Mouse (Mus musculus) small intestine, adult 2 months (tissue): ENCODE measurements around the gene Zfp704. TPM values are rescaled to one million over a fixed set of nuclear protein-coding genes. Genes with fewer than 3 reads are reported as not detected.

Source experiments
- H3K27ac ChIP-seq: fragments of 200-500 bp; 2 replicates; pipeline ENCODE4 v1.5.1; 2012; ENCODE audit warnings: low read depth, low read length, control low read depth, inconsistent platforms; ENCODE audit not compliant: insufficient read depth
- H3K27me3 ChIP-seq: fragments of 200-500 bp; 2 replicates; pipeline ENCODE4 v1.6.1; 2012; ENCODE audit warnings: mild to moderate bottlenecking, moderate library complexity, low read length, inconsistent platforms; ENCODE audit not compliant: control insufficient read depth, insufficient read depth
- H3K36me3 ChIP-seq: fragments of 200-500 bp; 2 replicates; pipeline ENCODE4 v1.6.1; 2012; ENCODE audit warnings: mild to moderate bottlenecking, low read length, control low read depth, inconsistent platforms; ENCODE audit not compliant: control insufficient read depth, insufficient read depth
- H3K4me1 ChIP-seq: fragments of 200-500 bp; 2 replicates; pipeline ENCODE4 v1.6.1; 2012; ENCODE audit warnings: low read length, inconsistent platforms, mixed read lengths; ENCODE audit not compliant: control insufficient read depth, insufficient read depth, insufficient read length
- H3K4me3 ChIP-seq: fragments of 200-500 bp; 2 replicates; pipeline ENCODE4 v1.5.1; 2012; ENCODE audit warnings: low read depth, mild to moderate bottlenecking, control low read depth, inconsistent platforms, low read length, moderate library complexity
- CTCF ChIP-seq: fragments of 200-500 bp; IDR thresholded peaks from 2 replicates; pipeline ENCODE4 v1.5.1; 2012; ENCODE audit warnings: low read depth, mild to moderate bottlenecking, control low read depth, inconsistent platforms, low read length, moderate library complexity, mixed read lengths; ENCODE audit not compliant: insufficient replicate concordance, insufficient read length; ENCODE audit errors: extremely low read depth
- POLR2A ChIP-seq: fragments of 200-500 bp; IDR thresholded peaks from 2 replicates; pipeline ENCODE4 v1.6.1; 2012; ENCODE audit warnings: low read depth, mild to moderate bottlenecking, control low read depth, inconsistent platforms, low read length, moderate library complexity
- WGBS: fragments of 180-500 bp; shearing (Covaris S2); methylation state at CpG from one replicate; pipeline ENCODE4 v1.1.7; 2018; 5-methylcytosine and 5-hydroxymethylcytosine counted together
- polyA plus RNA-seq: library from polyadenylated mRNA; depleted of rRNA; stranded (reverse); fragments of >200 nt; gene quantifications from 2 replicates; pipeline ENCODE4 v1.2.3, GENCODE M21; 2012

Zfp704 gene
- polyA plus RNA-seq, 1 experiment = 1.5 TPM

DNA sequence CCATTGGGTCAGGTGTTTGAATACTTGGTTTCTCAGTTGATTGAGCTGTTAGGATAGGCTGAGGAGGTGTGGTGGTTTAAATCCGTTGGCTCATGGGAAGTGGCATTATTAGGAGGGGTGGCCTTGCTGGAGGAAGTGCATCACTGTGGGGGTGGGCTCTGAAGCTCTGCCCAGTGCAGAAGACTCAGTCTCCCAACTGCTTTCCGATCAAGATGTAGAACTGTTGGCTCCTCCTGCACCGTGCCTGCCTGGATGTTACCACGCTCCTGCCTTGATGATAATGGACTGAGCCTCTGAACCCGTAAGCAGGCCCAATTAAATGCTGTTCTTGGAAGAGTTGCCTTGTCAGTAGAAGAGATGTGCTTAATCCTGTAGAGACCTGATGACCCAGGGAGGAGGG lies 154.5 kb downstream of the Zfp704 start:
- Histone ChIP-seq H3K27ac (no peak overlapping the region), H3K4me3 (no peak overlapping the region), H3K27me3 (no peaks in the 10 kb centered on the region), H3K4me1 (no peaks in the 10 kb centered on the region), H3K36me3 (no peaks in the 10 kb centered on the region)
- TF ChIP-seq CTCF = no peak
- 95% methylated on average over 5 of the region's 5 CpGs for whole genome bisulfite sequencing

DNA sequence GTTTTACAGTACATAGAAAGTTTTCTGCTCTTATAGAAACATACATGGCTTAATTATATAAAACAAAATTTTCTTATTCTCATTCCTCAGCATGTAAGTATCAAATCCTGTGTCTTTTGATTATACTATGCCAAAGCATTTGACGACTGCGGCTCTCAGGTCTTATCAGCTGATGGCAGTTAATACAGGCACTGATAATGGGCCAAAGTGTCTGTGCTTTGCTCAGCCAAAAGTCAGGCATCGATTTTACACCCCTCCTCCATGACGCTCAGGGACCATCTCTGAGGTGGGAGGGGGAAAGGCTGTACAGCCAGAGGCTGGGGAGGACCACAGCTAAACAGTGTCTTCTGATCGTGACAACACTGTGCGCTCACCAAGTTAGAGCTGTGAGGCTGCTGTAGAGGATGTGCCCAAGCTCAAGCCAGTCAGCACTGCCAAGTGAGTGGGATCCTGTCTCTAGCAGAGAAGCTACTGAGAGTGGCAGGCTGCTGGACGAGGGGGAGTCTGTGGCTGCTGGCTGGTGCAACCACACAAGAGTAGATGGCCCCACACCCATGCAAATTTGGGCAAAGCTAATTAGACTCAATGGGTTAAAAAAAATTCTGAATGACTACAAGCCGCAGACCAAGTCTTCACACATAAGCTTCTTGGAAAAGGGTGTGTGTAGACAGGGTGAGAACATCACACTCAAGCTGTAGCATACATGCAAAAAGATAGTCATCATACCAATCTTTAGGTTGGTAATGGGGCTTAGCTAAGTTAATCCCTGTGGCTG lies 155.1 kb downstream of the Zfp704 start:
- Histone ChIP-seq H3K27me3 (no peaks in the 10 kb centered on the region), H3K4me3 (no peak overlapping the region), H3K4me1 (no peaks in the 10 kb centered on the region), H3K36me3 (no peaks in the 10 kb centered on the region), H3K27ac (no peak overlapping the region)
- WGBS = 81% methylated on average over 8 of the region's 8 CpGs
- TF ChIP-seq CTCF = no peak
- TF ChIP-seq POLR2A = no peak

DNA sequence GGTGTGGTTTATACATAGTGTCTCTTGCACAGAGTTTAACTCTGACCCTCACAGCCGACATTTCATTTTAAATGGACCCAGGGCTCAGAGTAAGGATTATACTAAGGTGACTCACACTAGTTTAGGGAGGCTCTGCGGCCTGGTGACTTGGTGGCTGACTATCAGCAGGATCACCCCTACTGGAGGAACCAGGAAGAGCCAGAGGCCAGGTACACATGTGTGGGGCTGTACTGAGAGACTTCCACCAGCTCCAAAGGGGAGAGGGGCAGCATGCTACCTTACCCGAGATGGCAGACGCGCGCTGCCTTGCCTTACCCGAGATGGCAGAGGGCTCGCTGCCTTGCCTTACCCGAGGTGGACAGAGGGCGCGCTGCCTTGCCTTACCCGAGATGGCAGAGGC lies 159.4 kb downstream of the Zfp704 start:
- 96% methylated on average over 12 of the region's 12 CpGs for WGBS

DNA sequence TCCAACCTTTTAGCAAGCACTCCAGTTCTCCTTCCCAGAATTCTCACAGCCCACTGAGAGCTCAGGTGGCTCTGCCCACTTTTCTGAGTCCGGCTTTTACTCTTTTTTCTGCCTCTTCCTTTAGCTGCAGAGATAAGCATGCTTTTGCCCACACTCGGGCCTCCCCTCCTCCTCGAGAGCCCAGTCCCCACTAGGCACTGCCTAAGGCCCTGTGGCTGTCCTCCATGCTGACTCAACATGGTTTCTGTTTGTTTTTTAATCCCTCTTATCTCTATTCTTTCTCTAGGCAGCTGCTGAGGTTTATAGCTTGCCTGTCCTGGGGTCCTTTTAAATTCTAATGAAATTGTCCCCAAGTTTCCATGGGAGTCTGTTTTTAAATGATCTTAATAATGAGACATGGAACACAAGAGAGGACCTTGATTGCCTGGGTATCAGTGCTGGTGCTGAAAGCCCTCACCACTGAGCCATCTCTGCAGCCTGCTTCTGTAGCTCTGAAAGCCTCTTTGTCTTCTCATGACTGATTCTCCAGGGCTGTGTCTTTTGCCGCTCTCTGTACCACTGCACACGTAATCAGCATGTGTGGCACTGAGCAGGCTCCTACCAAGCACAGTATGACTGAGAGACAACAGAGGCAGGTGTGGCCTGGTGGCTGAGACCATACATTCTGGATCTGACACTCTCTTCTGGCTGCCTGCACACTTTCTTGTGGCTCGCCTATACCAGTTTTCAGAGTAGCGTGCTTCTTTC lies 160.5 kb downstream of the Zfp704 start:
- no peak overlapping the region for H3K4me3 ChIP-seq
- no peak overlapping the region for H3K27ac ChIP-seq
- H3K27me3 ChIP-seq = no peaks in the 10 kb centered on the region
- no peak for TF ChIP-seq CTCF
- TF ChIP-seq POLR2A = no peak
- WGBS = 77% methylated on average over 7 of the region's 7 CpGs
- peaks cover 3% of the 10 kb centered on the region for H3K36me3 ChIP-seq
- no peaks in the 10 kb centered on the region for H3K4me1 ChIP-seq

More for the DNA sequence above, 159.4 kb downstream of the Zfp704 start:
- TF ChIP-seq POLR2A (no peak), CTCF (no peak)
- H3K36me3 ChIP-seq = no peaks in the 10 kb centered on the region; the same call in 1 of the 2 replicates
- no peak overlapping the region for H3K4me3 ChIP-seq
- no peak overlapping the region for H3K27ac ChIP-seq
- no peaks in the 10 kb centered on the region for H3K4me1 ChIP-seq
- no peaks in the 10 kb centered on the region for H3K27me3 ChIP-seq

DNA sequence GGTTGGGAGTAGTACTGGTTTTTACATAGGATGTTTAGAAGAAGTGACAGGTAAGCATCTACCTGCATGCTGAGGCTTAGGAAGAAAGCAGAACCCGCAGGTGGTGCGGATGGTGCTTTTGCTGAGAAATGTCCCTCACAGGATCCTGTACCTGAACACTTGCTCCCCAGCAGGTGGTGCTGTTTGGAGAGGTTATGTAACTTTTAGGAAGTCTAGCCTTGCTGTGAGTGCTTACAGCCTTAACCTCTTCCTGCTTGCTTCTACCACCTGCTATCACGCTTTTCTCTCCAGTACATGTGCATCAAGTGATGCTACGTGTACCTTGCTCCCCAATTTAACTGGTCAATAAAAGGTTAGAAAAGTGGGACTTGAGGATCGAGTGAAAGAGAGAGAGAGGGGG lies 161.3 kb downstream of the Zfp704 start:
- H3K27me3 ChIP-seq = no peaks in the 10 kb centered on the region
- H3K4me3 ChIP-seq = no peak overlapping the region
- 89% methylated on average over 5 of the region's 5 CpGs for WGBS
- peaks cover 3% of the 10 kb centered on the region for H3K36me3 ChIP-seq
- TF ChIP-seq POLR2A (no peak), CTCF (no peak)
- no peak overlapping the region for H3K27ac ChIP-seq
- H3K4me1 ChIP-seq = no peaks in the 10 kb centered on the region

DNA sequence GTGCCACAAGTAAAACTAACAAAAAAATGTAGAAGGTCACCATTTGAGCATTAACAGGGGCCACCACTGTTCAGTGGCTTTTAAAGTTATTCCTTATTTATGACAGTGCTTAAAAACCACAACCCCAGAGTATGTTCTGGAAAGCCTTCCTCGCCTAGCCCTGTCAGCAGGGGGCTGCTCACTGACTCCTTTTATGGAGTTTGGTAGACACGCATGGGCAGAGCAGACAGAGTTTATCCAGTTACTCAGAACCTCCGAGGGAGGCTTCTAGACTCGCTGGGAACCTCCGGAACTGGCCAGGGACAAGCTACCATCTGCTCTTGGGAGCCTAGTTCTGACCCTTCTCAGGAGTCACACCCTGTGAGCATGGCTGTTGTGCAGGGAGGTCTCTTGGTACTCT lies 165.3 kb downstream of the Zfp704 start:
- WGBS = 79% methylated on average over 5 of the region's 5 CpGs
- no peaks in the 10 kb centered on the region for H3K4me1 ChIP-seq
- peaks cover 3% of the 10 kb centered on the region for H3K36me3 ChIP-seq
- H3K4me3 ChIP-seq = no peak overlapping the region
- no peak for TF ChIP-seq POLR2A
- no peak for TF ChIP-seq CTCF
- no peaks in the 10 kb centered on the region for H3K27me3 ChIP-seq
- H3K27ac ChIP-seq = no peak overlapping the region

DNA sequence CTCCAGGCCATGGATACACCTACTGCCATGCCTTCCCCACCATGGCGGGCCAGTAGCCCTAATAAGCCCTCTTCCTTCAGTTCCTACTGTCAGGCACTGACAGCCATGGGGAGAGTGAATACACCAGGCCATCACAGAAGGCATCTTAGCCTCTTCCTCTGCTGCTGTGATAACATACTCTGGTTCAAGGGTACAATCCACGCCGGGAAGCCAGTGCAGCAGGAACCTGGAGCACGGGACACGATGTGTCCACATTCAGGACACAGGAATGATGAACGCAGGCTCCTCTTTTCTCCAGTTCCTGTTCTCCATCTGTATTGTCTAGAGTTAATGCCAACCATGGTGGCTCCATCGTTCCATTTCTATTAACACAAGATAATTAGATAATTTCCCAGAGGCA lies 165.9 kb downstream of the Zfp704 start:
- TF ChIP-seq CTCF = no peak
- TF ChIP-seq POLR2A = no peak
- no peak overlapping the region for H3K4me3 ChIP-seq
- H3K27me3 ChIP-seq = no peaks in the 10 kb centered on the region
- H3K27ac ChIP-seq = no peak overlapping the region
- 97% methylated on average over 7 of the region's 7 CpGs for WGBS
- no peaks in the 10 kb centered on the region for H3K4me1 ChIP-seq
- peaks cover 5% of the 10 kb centered on the region for H3K36me3 ChIP-seq
